Mouse (Mus musculus) right cerebral cortex, postnatal 4 days (tissue): ENCODE measurements at regions not wholly inside any gene's neighbourhood (a gene's known extent, or its start where the extent isn't known, plus 50 kb on each side); places are given as distances from the start of the nearest gene placed in this dataset.
A peak's percentile ranks its signal among the peaks of the same experiment; 100 is the strongest.
"Not testable (repeated sequence)": the region's sequence is repeated elsewhere in the genome, so short reads cannot be mapped to it uniquely, and the experiment has no call there.

Experiments
- DNase-seq: peaks from one replicate; pipeline ENCODE4 v3.0.0-alpha.2; 2022

DNA sequence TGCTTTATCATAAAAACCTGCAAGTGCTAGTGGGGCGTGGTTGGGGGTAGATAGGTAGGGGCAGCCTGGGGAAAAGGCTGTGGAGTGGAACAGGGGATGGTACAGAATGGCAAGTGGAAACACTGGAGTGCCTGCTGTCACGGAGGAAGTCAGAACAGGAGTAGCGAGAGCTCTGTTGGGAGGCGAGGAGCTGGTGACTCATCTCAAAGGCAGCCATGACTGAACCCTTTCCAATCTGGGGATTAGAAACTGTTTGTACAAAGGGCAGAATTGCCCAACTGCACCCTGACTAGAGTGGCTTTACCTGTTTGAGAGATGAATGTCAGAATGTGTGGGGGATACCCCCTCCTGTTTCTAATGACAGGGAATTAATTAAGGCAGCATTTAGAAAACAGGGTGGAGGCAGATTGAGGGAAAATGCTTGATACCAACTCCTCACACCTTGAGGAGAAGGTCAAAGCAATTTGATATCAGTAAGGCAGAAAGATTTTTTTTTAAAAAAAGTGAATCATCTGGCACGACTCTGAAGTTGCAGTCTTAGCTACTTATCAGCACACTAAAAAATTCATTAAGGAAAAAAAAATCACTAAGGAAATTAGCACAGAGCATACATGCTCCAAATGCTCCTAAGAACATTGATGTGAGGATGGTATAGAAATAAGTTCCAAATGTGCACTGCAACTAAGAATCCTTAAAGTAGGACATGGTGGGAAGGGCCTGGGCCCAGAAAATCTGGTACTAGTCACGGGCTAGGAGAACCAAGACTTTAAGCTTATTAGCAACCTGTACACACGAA lies 54.7 kb upstream of the Usp25 start:
- DNase-seq, result no peak

DNA sequence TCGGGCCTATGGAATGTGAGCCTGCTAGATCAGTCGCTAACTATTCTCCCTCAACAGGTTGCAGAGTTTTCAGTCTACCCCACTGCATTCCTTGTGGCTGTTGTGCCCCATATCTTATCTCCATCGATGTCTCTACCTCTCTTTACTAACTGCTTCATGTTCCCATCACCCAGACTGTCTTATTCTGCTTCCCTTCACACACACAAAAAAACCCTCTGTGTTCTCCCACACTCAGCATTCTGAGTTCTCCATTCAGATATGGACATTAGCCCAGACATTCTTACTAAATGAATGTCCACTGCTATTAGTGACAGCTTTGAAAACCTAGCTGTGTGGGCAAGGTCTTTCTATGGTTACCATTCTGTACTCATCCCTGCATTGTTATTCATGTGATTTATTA lies 56.0 kb upstream of the Usp25 start:
- DNase-seq, result no peak

DNA sequence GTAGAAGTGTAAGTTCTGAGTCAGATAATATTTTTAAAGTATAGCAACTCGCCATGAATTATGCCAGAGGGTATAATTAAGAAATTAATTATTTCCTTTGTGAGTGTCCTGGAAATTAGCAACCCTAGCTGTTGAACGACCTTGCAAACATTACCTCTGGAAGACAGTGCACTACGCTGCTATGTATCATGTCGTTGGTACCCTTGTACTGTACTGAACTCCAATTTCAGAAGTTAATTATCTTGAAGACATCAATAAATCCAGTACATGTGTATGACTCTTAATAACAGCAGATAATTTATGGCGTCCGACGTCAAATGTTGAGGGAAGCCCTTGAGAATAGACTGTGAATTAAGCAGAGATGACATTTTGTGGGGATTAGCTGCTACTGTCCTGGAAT lies 56.4 kb upstream of the Usp25 start:
- no peak for DNase-seq

DNA sequence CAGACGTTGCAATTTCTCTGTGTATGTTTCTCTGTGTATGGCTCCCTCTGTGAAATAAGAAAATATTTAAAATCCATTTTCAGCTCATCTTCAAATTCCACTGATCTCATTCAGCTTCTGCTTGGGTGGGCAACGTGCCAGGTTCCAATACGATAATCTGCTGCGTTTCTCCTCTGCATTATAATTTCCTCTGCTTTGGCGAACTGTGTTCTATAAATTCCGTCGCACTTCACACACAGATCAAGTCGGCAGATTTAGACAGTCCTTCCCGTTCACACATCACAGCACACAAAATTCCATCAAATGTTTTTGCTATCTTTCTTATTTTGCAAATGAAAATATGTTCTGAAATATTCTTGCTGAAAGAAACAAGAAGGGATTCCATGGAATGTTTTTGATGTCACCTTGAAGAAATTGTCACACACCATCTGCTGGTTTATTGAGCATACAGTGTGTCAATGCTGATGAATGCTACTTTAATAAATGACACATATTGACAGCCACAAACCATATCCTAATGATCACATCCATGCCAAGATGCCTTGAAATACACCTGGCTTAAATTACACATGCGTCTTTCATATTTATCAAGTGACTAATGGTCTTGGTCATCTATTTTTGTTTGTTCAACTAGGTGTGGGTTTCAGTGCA lies 62.5 kb upstream of the Usp25 start:
- DNase-seq, result peak; percentile 75

DNA sequence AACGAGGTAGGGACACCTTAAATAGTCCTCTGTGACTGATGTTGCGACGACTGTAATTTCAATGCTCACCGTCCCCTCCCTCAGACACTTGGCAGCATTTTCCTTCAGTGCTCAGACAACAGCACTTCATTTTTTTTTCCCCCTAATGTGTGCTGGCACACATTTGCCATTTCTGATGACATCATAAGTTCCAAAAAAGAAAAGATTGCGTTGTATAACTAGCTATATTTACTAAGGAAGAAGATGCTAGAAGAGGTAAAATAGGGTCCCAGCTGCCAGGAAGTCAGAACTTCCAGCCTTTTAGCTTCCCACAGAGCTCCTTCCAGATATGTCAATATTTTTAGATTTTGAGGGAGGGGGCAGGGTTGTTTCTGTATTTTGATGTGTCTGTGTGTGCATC lies 66.5 kb upstream of the Usp25 start:
- DNase-seq, result no peak

GRCm38 (mm10) chr16:76938128-76938527 lies 75.4 kb upstream of the Usp25 start:
- DNase-seq, result no peak

DNA sequence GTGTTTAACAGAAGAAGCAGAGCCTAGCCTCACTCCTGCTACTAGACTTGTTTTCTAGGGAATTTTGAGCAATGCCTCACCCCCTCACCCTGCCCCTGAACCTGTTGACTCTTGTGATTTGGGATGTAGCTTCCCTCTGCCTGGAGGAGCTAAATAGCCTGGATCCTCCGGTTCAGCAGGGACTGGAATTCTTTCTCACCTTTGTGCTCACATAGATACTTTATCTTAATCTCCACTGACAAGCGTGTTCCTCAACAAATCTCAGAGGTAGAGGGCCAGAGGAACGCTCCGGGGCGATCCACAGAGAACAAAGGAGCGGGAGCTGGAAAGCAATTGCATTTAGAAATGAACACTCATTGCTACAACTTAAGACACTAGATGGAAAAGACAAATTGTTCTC lies 85.6 kb upstream of the Usp25 start:
- no peak for DNase-seq

DNA sequence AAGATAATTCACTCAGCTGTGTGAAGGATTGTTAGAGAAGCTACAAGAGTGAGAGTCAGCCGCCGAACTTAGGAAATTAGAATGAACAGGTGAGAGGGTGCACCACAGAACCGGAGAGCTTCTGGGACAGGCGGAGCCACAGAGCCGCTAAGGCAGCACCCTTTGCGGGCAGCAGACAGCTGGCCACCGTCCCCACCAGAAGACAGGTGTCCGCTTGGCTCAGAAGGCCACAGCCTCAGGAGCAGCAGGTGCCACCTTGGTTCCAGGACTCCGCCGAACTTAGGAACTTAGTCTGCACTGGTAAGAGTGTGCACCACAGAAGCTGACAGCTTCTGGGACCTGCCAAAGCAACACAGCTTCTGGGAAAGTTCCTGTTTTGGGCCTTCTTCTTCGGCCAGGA lies 93.4 kb upstream of the Usp25 start:
- not testable (repeated sequence) for DNase-seq

DNA sequence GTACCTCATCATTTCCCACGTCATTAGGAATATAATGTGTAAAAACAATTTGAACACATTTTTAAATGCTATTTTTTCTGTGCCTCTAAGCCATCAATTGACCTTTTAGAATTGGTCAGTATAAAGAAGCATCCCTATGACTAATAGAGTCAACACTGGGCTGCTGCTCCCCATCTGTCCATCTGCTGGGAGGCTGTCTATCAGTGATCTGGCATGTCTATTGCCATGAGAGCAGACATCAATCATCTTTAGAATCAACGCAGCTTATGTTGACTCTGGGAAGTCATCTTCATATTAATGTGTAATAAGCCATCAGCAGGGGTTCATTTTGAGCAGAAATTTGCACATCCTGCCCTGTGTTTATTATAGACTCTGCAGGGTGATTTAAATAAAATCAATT lies 94.9 kb upstream of the Usp25 start:
- DNase-seq, result no peak

DNA sequence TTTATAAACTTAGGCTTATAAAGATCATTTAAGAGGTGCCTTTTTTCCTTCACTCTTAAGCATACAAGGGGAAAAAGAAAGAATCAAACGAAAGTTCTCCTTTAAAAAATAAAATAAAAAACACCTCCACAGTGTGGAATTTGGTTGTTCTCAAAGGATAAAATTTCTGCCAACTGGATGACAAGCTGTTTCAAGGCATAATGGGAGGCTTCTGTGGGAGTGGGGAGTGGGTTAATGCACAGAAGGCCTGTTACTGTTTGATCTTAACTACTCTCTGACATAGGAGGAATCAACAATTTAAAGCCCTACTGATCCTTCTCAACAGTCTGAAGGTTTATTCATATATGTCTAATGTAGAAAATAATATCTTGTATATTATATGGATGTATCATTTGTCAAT lies 99.2 kb upstream of the Usp25 start:
- DNase-seq, result no peak

DNA sequence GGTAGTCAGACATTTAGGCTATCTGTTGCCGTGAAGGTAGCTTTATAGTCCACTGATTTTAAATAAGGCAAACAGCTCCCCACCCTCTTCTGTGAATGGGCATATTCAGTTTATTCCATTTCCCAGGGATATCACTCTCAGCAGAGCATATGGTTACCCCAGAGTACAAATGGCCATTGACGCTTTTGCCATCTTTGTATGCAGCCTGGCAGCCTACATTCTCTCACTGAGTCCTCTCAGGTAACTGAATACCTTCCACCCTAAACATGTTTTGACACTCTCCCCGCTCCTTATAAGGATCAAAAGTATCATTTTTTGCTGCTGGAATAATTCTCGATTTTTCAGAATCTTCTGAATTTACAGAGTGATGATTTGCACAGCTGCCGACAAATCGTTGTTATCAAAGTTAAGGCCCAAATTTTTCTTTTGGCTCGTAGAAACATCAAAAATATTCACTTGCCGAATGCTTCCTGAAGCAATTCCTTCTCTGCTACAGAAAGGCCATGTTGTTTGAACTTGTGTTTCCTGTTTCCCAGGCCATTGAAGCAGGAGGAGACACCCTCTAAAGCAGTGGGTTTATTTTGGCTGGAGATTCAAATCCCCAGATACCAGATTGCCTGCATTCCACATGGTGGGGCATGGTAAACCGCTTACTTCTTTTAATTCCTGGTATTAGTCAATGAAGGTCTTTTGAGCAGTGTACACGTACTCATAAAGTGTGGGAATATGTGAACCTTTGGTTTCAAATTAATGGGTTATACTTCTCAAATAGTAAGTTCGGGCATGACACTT lies 108.1 kb upstream of the Usp25 start:
- DNase-seq, result no peak

- DNase-seq, result peak; percentile 33
These were observed 114.4 kb upstream of the Usp25 start for GRCm38 (mm10) chr16:76899083-76899482.

DNA sequence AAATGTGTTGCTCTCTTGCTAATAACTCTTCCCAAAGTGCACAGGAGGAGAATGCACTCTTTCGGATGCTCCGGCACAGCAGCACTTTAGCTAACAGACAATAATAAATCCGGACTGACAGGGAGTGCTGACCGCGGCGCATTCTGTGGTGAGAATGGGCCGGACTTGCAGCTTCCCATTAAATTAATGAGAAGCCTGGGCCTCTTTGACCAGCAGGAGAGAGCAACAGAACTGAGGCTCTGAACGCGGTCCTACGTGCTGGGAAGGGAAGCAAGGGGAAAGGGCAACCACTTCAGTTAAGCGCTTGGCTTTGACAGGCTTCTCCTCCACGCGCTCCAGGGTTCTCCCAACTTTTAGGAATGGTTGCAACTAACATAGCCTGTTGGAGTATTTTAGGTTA lies 117.2 kb upstream of the Usp25 start:
- no peak for DNase-seq

GRCm38 (mm10) chr16:76895781-76896180 lies 117.7 kb upstream of the Usp25 start:
- no peak for DNase-seq

GRCm38 (mm10) chr16:76878576-76878975 lies 134.9 kb upstream of the Usp25 start:
- no peak for DNase-seq

DNA sequence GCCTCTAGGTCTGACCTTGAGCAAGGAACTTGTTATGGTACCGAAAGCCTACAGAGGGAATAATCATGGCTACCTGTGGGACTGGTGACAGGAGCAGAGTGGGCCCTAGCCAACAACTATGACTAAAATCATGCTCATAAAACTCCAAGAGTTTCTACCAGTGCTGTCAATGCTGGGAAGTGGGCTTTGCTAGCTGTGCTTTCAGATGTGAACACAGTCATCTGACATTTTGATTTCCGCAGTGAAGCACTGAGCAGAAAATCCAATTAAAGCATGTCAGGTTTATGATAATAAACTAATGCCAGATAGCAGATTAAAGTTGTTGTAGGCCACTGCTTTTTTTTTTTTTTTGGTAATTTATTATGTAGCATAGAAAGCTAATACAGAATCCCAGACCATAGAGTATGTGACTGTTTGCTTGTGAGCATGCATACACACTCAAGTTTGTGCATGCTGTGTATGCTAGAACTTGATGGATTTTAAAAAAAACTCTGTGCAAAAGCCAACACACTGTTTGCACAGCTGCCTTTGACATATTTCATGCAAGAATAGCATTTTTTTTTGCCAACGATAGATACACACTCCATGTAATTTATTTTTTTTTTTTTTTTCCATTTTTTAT lies 138.0 kb upstream of the Usp25 start:
- DNase-seq, result no peak

DNA sequence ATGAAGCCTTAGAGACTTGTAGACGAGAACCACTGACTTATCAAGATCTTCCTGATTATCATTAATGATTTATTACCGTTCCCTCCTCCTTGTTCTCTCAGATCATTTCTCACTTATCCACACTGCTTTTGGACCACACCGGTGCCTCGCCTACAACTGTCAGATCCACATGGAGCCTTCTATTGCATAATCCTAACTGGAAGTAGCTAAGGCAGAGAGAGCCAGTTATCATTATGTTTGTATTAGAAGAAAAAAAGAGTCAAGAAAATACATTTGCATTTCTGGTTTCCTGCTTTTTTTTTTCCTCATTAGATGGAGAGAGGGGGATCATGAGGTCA lies 147.1 kb upstream of the Usp25 start:
- DNase-seq, result no peak

DNA sequence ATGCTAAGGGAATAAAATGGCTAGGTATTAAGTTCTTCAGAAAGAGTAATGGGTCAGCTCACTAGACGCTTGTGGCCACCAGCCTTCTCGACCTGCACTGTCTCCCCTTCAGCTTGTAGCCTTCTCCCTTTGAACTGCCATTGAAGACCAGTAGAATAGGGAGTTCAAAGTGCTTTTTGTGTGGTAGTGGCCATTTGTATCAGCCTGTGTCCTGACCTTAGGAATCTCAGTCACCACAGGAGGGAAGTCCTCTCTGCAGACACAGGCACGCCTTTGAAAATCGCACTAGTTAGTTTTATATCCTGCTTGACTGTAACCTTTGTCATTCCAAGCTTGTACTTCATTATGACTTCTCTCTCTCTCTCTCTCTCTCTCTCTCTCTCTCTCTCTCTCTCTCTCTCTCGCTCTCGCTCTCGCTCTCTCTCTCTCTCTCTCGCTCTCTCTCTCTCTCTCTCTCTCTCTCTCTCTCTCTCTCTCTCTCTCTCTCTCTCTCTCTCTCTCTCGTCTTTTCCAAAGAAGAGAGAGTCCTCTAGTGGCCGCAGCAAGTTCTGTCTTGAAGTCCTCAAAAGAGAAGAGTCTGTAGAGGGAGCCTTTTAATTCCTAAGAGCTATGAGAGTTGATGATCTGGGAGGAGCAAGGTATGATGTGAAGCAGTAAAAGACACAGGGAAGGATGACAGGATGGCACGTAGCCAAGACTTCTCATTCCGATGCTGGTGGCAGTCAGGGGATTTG lies 147.6 kb upstream of the Usp25 start:
- peak; percentile 22 for DNase-seq

GRCm38 (mm10) chr16:76864392-76864791 lies 149.1 kb upstream of the Usp25 start:
- DNase-seq, result no peak

- no peak for DNase-seq
These were observed 157.7 kb upstream of the Usp25 start for GRCm38 (mm10) chr16:76855797-76856196.

DNA sequence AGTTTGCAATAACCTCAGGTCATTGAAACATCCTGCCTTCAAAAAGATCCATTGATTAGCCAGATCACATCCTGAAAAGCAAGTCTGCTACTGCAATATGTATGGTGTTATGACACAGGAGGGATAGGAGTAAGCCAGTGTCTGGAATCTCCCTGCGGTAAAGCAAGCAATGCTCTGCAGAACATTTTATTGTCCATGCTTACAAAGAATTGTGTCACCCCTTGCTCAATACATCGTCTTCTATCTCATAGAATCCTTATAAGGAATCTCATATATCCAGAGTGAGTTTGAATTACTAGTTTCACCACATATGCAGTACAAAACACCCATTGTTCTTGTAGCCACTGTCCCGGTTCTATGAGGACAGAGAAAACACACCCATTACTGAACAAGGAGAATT lies 162.1 kb upstream of the Usp25 start:
- no peak for DNase-seq

DNA sequence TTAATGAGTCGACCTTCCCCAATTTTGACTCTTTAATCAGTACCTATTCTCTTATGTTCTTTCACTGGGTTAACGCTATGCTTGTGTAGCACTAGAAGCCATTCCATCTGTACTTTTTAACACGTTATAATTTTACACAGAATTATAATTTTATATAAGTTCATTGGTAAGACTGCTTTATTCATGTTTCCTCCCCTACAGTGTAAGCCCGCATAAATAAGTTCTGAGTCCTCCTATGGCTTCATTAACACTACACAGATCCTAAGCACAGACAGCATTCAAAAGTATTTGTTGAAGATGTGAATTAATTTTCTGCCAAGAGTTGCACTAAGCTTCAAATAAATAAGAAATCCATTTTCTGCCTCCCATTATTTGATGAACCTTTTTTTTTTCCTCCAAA lies 176.1 kb upstream of the Usp25 start:
- no peak for DNase-seq

GRCm38 (mm10) chr16:76830371-76830770 lies 183.1 kb upstream of the Usp25 start:
- no peak for DNase-seq
